Mouse (Mus musculus) heart, postnatal 0 days (tissue): ENCODE measurements at regions not wholly inside any gene's neighbourhood (a gene's known extent, or its start where the extent isn't known, plus 50 kb on each side); places are given as distances from the start of the nearest gene placed in this dataset.

Experiments
- ATAC-seq: fragments of 200-750 bp; cut with Nextera tagmentation; 2 replicates; pipeline ENCODE4 v1.8.0; 2017; ENCODE audit warnings: low read depth, moderate number of reproducible peaks, moderate library complexity; ENCODE audit not compliant: insufficient read depth
- DNase-seq: peaks from one replicate; pipeline ENCODE4 v3.0.0-alpha.2; 2016; ENCODE audit warnings: low spot score
- H3K27ac ChIP-seq: fragments of 300-500 bp; sonication (generic); 2 replicates; pipeline ENCODE4 v1.5.1; 2014; ENCODE audit warnings: low read depth, mild to moderate bottlenecking
- H3K27me3 ChIP-seq: fragments of 300-500 bp; sonication (generic); 2 replicates; pipeline ENCODE4 v1.6.1; 2014; ENCODE audit warnings: low read length, mixed read lengths; ENCODE audit not compliant: control insufficient read depth, insufficient read depth
- H3K36me3 ChIP-seq: fragments of 300-500 bp; sonication (generic); replicated peaks from 2 replicates; pipeline ENCODE4 v1.6.1; 2014; ENCODE audit warnings: low read length, mixed read lengths; ENCODE audit not compliant: control insufficient read depth, insufficient read depth
- H3K4me1 ChIP-seq: fragments of 300-500 bp; sonication (generic); 2 replicates; pipeline ENCODE4 v1.6.1; 2014; ENCODE audit warnings: antibody characterized with exemption; ENCODE audit not compliant: control insufficient read depth, insufficient read depth
- H3K4me2 ChIP-seq: fragments of 300-500 bp; sonication (generic); 2 replicates; pipeline ENCODE4 v1.6.1; 2014; ENCODE audit warnings: low read depth, mild to moderate bottlenecking, low read length, moderate library complexity
- H3K4me3 ChIP-seq: fragments of 300-500 bp; sonication (generic); 2 replicates; pipeline ENCODE4 v1.5.1; 2014; ENCODE audit warnings: low read depth, low read length
- H3K9ac ChIP-seq: fragments of 300-500 bp; sonication (generic); replicated peaks from 2 replicates; pipeline ENCODE4 v1.6.1; 2014; ENCODE audit warnings: low read depth, low read length, mixed read lengths
- H3K9me3 ChIP-seq: fragments of 300-500 bp; sonication (generic); replicated peaks from 2 replicates; pipeline ENCODE4 v1.6.1; 2016; ENCODE audit warnings: low read length; ENCODE audit not compliant: control insufficient read depth
- CTCF ChIP-seq: IDR thresholded peaks from 2 replicates; pipeline ENCODE4 v1.5.1; 2016; ENCODE audit warnings: antibody characterized with exemption, control low read depth, low read depth
- EP300 ChIP-seq: IDR thresholded peaks from 2 replicates; pipeline ENCODE4 v1.6.1; 2016; ENCODE audit warnings: antibody characterized with exemption, low read depth
- WGBS: fragments of 180-500 bp; shearing (Covaris S2); extraction: QIAGEN DNeasy Blood & Tissue Kit; methylation state at CpG from one replicate; pipeline ENCODE4 v1.1.7; 2014; 5-methylcytosine and 5-hydroxymethylcytosine counted together

- Histone ChIP-seq H3K4me1 (peaks cover 11% of the 10 kb centered on the region), H3K4me3 (no peak overlapping the region), H3K9ac (no peak overlapping the region), H3K9me3 (no peaks in the 10 kb centered on the region), H3K27ac (no peak overlapping the region), H3K27me3 (no peaks in the 10 kb centered on the region), H3K36me3 (no peaks in the 10 kb centered on the region), H3K4me2 (no peak overlapping the region)
- TF ChIP-seq CTCF = no peak
- TF ChIP-seq EP300 = no peak
- ATAC-seq (no peak), DNase-seq (no peak)
- WGBS = 81% methylated on average over 7 of the region's 7 CpGs
Measured at GRCm38 (mm10) chr11:44161734-44162418, 238.0 kb upstream of the Il12b start.

- no peak overlapping the region for H3K9ac ChIP-seq
- ATAC-seq (no peak), DNase-seq (no peak)
- H3K27me3 ChIP-seq = no peaks in the 10 kb centered on the region
- no peak overlapping the region for H3K27ac ChIP-seq
- H3K4me2 ChIP-seq = no peak overlapping the region
- H3K36me3 ChIP-seq = no peaks in the 10 kb centered on the region
- 58% methylated on average over 4 of the region's 4 CpGs for WGBS
- TF ChIP-seq EP300 (no peak), CTCF (no peak)
- H3K9me3 ChIP-seq = no peaks in the 10 kb centered on the region
- no peak overlapping the region for H3K4me3 ChIP-seq
- peaks cover 4% of the 10 kb centered on the region for H3K4me1 ChIP-seq
Measured at GRCm38 (mm10) chr11:44163049-44163448, 236.8 kb upstream of the Il12b start.

GRCm38 (mm10) chr11:44163748-44164147 is 236.1 kb upstream of the Il12b start:
- Histone ChIP-seq H3K9me3 (no peaks in the 10 kb centered on the region), H3K4me2 (no peak overlapping the region), H3K4me3 (no peak overlapping the region), H3K27me3 (no peaks in the 10 kb centered on the region), H3K9ac (no peak overlapping the region), H3K4me1 (peaks cover 11% of the 10 kb centered on the region), H3K27ac (no peak overlapping the region), H3K36me3 (no peaks in the 10 kb centered on the region)
- DNase-seq (no peak), ATAC-seq (no peak)
- no peak for TF ChIP-seq EP300
- no peak for TF ChIP-seq CTCF
- 88% methylated on average over 1 of the region's 1 CpGs for WGBS

GRCm38 (mm10) chr11:44164186-44164585 is 235.7 kb upstream of the Il12b start:
- TF ChIP-seq CTCF (no peak), EP300 (no peak)
- H3K27me3 ChIP-seq = no peaks in the 10 kb centered on the region
- no peaks in the 10 kb centered on the region for H3K9me3 ChIP-seq
- no peaks in the 10 kb centered on the region for H3K36me3 ChIP-seq
- DNase-seq (no peak), ATAC-seq (no peak)
- H3K9ac ChIP-seq = no peak overlapping the region
- H3K4me3 ChIP-seq = no peak overlapping the region
- 55% methylated on average over 2 of the region's 2 CpGs for whole genome bisulfite sequencing
- no peak overlapping the region for H3K4me2 ChIP-seq
- no peak overlapping the region for H3K27ac ChIP-seq
- H3K4me1 ChIP-seq = peaks cover 11% of the 10 kb centered on the region

GRCm38 (mm10) chr11:44167724-44168500 is 232.0 kb upstream of the Il12b start:
- Histone ChIP-seq H3K9me3 (no peaks in the 10 kb centered on the region), H3K9ac (no peak overlapping the region), H3K4me1 (peaks cover 11% of the 10 kb centered on the region), H3K27ac (peak overlapping the region; percentile 65), H3K27me3 (no peaks in the 10 kb centered on the region), H3K4me3 (no peak overlapping the region), H3K4me2 (no peak overlapping the region), H3K36me3 (no peaks in the 10 kb centered on the region)
- DNase-seq (peak; percentile 13), ATAC-seq (peak; percentile 57)
- 32% methylated on average over 6 of the region's 6 CpGs for WGBS
- TF ChIP-seq EP300 (no peak), CTCF (no peak)
